Mouse (Mus musculus) hindbrain, embryonic 14.5 days (tissue): ENCODE data around the gene Fam169a. TPM values are rescaled to one million over a fixed set of nuclear protein-coding genes. Genes with fewer than 3 reads are reported as not detected.
A peak's percentile ranks its signal among the peaks of the same experiment; 100 is the strongest.

Experiments used
- ATAC-seq: fragments of 200-750 bp; cut with Nextera tagmentation; 2 replicates; pipeline ENCODE4 v1.8.0; 2017; ENCODE audit warnings: moderate number of reproducible peaks, mild to moderate bottlenecking, moderate TSS enrichment, moderate library complexity; ENCODE audit not compliant: low FRiP score
- DNase-seq: peaks from one replicate; pipeline ENCODE4 v3.0.0-alpha.2; 2015; ENCODE audit warnings: low spot score
- H3K27ac ChIP-seq: fragments of 300-500 bp; sonication (generic); 2 replicates; pipeline ENCODE4 v1.5.1; 2014; ENCODE audit warnings: mild to moderate bottlenecking, moderate library complexity
- H3K27me3 ChIP-seq: fragments of 300-500 bp; sonication (generic); 2 replicates; pipeline ENCODE4 v1.6.1; 2014; ENCODE audit warnings: mild to moderate bottlenecking, low read length, mixed read lengths; ENCODE audit not compliant: control insufficient read depth, insufficient read depth
- H3K36me3 ChIP-seq: fragments of 300-500 bp; sonication (generic); replicated peaks from 2 replicates; pipeline ENCODE4 v1.6.1; 2014; ENCODE audit not compliant: control insufficient read depth, insufficient read depth
- H3K4me1 ChIP-seq: fragments of 300-500 bp; sonication (generic); replicated peaks from 2 replicates; pipeline ENCODE4 v1.6.1; 2014; ENCODE audit warnings: antibody characterized with exemption, low read length, mixed read lengths; ENCODE audit not compliant: control insufficient read depth, insufficient read depth
- H3K4me2 ChIP-seq: fragments of 300-500 bp; sonication (generic); replicated peaks from 2 replicates; pipeline ENCODE4 v1.6.1; 2014; ENCODE audit warnings: mild to moderate bottlenecking, moderate library complexity
- H3K4me3 ChIP-seq: fragments of 300-500 bp; sonication (generic); replicated peaks from 2 replicates; pipeline ENCODE4 v1.5.1; 2014; ENCODE audit warnings: mild to moderate bottlenecking, low read length
- H3K9ac ChIP-seq: fragments of 300-500 bp; sonication (generic); 2 replicates; pipeline ENCODE4 v1.6.1; 2014
- H3K9me3 ChIP-seq: fragments of 300-500 bp; sonication (generic); 2 replicates; pipeline ENCODE4 v1.6.1; 2016; ENCODE audit warnings: low read length; ENCODE audit not compliant: control insufficient read depth
- WGBS: fragments of 180-500 bp; shearing (Covaris S2); extraction: QIAGEN DNeasy Blood & Tissue Kit; methylation state at CpG from one replicate; pipeline ENCODE4 v1.1.7; 2014; 5-methylcytosine and 5-hydroxymethylcytosine counted together
- polyA plus RNA-seq: library from polyadenylated mRNA; unstranded; fragments of >200 nt; fragmentation: Nextera tagmentation; extraction: Ambion mirVana; gene quantifications from 2 replicates; pipeline ENCODE4 v1.2.1, GENCODE M21; 2014

The Fam169a gene
- polyA plus RNA-seq, result 38.3 and 46.3 TPM in 2 replicates

DNA sequence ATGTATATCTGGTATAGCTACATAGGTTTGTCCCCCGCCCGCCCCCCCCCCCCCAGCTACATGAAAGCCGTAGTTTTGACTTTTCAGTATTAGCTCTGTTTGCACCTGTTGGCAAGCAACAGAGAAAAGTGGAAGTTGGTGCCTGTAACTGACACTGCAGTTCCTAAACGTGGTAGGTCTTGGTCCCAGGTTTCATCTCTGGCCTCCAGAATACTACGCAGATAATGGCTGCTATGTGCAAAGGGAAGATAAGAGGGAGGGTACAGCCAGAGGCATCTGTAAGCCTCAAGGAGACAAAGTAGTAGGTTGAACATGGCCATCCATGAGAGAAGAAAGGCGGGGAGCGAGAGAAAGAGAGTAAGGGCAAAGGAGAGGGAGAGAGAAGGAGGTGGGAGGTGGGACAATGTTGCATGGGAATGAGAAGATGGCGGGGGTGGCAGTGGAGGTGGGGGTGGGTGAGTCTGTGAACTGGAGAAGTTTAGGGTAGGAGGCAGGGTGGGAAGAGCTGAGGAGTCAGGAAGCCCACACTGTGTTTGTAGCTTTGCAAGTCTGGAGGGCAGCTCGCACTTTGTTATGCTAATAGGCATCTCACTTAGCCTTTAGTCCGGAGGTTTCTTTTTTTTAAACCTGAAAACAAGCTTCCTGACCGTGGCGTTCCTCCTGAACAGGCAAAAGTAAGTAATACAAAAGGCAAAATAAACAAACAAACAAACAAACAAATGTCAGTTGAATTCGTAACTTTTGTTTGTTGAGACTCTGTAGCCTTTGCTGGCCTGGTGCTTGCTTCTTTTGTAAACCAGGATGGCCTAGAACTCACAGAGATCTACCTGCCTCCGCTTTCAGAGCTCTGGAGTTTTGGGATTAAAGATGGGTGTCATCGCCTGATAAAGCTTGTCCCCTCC, at the start of gene Fam169a:
Gene Fam169a (plus strand): TSS at position 638 of the 902 bp plus-strand sequence.
- H3K4me2 ChIP-seq, result no peak within 1 kb of the TSS
- ATAC-seq (no peak), DNase-seq (no peak)
- H3K36me3 ChIP-seq, result no peaks in the 10 kb centered on the region
- H3K4me1 ChIP-seq, result no peaks in the 10 kb centered on the region
- no peak within 1 kb of the TSS for H3K9ac ChIP-seq
- H3K4me3 ChIP-seq, result no peak within 1 kb of the TSS
- WGBS, result 33% methylated on average over 15 of the region's 15 CpGs
- no peak within 1 kb of the TSS for H3K27ac ChIP-seq
- peaks cover 9% of the 10 kb centered on the region; the same call in 1 of the 2 replicates for H3K27me3 ChIP-seq
- no peaks in the 10 kb centered on the region for H3K9me3 ChIP-seq

DNA sequence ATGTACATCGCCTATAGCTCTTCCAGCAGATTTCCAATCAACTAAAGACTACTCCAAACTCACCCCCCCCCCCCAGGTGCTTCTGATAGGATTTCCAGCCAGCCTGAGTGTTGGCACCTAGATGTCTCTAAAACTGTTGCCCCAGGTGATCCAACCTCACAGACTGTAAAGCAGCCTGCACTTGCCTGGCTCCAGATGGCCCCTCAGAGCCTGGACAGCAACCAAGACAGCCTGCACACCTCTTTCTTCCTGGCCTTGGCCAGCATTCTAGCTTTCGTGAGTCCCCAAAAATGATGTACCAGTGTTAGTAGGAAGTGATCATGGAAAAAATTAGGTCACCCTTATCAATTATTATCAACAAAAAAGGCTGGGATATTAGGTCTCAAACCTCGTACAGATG, 49.4 kb upstream of the Fam169a start:
- ATAC-seq, result no peak
- H3K4me3 ChIP-seq, result no peak overlapping the region
- H3K4me2 ChIP-seq, result no peak overlapping the region
- DNase-seq, result no peak
- no peak overlapping the region for H3K27ac ChIP-seq
- no peaks in the 10 kb centered on the region for H3K4me1 ChIP-seq
- H3K9me3 ChIP-seq, result no peaks in the 10 kb centered on the region
- H3K9ac ChIP-seq, result no peak overlapping the region
- no peaks in the 10 kb centered on the region for H3K27me3 ChIP-seq
- WGBS, result 92% methylated on average over 3 of the region's 3 CpGs
- H3K36me3 ChIP-seq, result no peaks in the 10 kb centered on the region

- Histone ChIP-seq H3K27ac (no peak overlapping the region), H3K9me3 (no peaks in the 10 kb centered on the region), H3K27me3 (no peaks in the 10 kb centered on the region), H3K36me3 (no peaks in the 10 kb centered on the region), H3K4me3 (no peak overlapping the region), H3K4me1 (no peaks in the 10 kb centered on the region), H3K9ac (no peak overlapping the region), H3K4me2 (no peak overlapping the region)
- no peak for ATAC-seq
- WGBS, result 52% methylated on average over 5 of the region's 5 CpGs
- DNase-seq, result no peak
Observed at GRCm38 (mm10) chr13:97020122-97020521, 47.0 kb upstream of the Fam169a start.

- no peak overlapping the region for H3K9ac ChIP-seq
- H3K27ac ChIP-seq, result no peak overlapping the region
- H3K9me3 ChIP-seq, result no peaks in the 10 kb centered on the region
- H3K36me3 ChIP-seq, result no peaks in the 10 kb centered on the region
- no peak overlapping the region for H3K4me3 ChIP-seq
- 71% methylated on average over 4 of the region's 4 CpGs for WGBS
- H3K4me2 ChIP-seq, result no peak overlapping the region
- no peaks in the 10 kb centered on the region for H3K4me1 ChIP-seq
- no peak for DNase-seq
- no peak for ATAC-seq
- H3K27me3 ChIP-seq, result no peaks in the 10 kb centered on the region
Observed at GRCm38 (mm10) chr13:97021906-97022305, 45.2 kb upstream of the Fam169a start.

- no peak overlapping the region for H3K4me3 ChIP-seq
- H3K4me1 ChIP-seq, result no peaks in the 10 kb centered on the region
- no peak overlapping the region for H3K9ac ChIP-seq
- H3K36me3 ChIP-seq, result no peaks in the 10 kb centered on the region
- H3K27ac ChIP-seq, result no peak overlapping the region
- 91% methylated on average over 13 of the region's 13 CpGs for WGBS
- H3K9me3 ChIP-seq, result no peaks in the 10 kb centered on the region
- no peaks in the 10 kb centered on the region for H3K27me3 ChIP-seq
- ATAC-seq, result no peak
- DNase-seq, result no peak
- H3K4me2 ChIP-seq, result no peak overlapping the region
Observed at GRCm38 (mm10) chr13:97030075-97030474, 37.0 kb upstream of the Fam169a start.

DNA sequence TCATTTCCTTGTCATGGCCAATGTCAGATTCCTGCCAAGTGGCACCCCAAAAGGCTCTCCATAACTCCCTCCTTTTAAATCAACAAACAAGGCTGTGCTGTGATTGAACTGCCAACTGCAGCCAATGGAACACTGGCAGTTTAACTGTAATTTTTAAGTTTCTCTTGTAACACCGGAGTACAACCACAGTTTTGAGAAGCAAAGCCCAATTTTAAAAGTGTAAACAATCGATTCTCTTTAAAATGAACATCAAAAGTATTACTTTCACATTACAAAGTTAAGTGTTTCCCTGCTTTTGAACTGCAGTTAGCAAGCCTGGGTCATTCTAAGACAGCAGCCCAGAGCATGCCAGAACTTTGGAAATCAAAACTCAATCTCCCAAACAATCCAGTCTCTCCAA, 32.8 kb upstream of the Fam169a start, which contains the start of gene 1700029F12Rik:
Gene 1700029F12Rik (minus strand): TSS at position 101 of the 400 bp plus-strand sequence.
- ATAC-seq, result no peak
- H3K4me1 ChIP-seq, result no peaks in the 10 kb centered on the region
- H3K9ac ChIP-seq, result no peak within 1 kb of the TSS
- no peaks in the 10 kb centered on the region for H3K9me3 ChIP-seq
- no peak within 1 kb of the TSS for H3K4me3 ChIP-seq
- H3K4me2 ChIP-seq, result no peak within 1 kb of the TSS
- H3K27me3 ChIP-seq, result no peaks in the 10 kb centered on the region
- DNase-seq, result no peak
- H3K27ac ChIP-seq, result no peak within 1 kb of the TSS
- H3K36me3 ChIP-seq, result no peaks in the 10 kb centered on the region
- WGBS, result 88% methylated on average over 2 of the region's 2 CpGs

- Histone ChIP-seq H3K4me3 (no peak overlapping the region), H3K27me3 (no peaks in the 10 kb centered on the region), H3K4me1 (no peaks in the 10 kb centered on the region), H3K27ac (no peak overlapping the region), H3K36me3 (no peaks in the 10 kb centered on the region), H3K4me2 (no peak overlapping the region), H3K9ac (no peak overlapping the region), H3K9me3 (no peaks in the 10 kb centered on the region)
- 72% methylated on average over 6 of the region's 6 CpGs for WGBS
- no peak for ATAC-seq
- no peak for DNase-seq
Observed at GRCm38 (mm10) chr13:97051158-97051557, 15.9 kb upstream of the Fam169a start.

DNA sequence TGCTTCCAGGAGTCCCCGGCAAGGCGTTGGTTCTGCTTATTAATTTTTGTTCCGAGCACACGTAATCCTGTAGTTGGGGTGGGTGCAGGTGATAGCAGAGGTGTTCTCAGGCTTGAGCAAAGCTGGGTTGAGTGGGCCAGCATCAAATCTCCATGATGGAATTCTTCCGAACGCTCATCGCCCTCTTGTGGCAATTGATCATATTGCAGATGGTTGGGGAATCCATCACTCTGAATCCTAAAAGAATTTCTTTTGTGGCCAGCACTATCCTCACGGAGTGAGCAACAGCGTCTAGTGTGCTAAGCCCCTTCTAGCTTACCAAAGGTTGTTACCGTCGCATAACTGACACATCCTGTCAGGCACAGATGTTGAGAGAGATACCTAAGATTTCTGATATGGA, 14.4 kb upstream of the Fam169a start:
- WGBS, result 18% methylated on average over 11 of the region's 11 CpGs

GRCm38 (mm10) chr13:97053844-97054243, 13.2 kb upstream of the Fam169a start:
- Histone ChIP-seq H3K9ac (no peak overlapping the region), H3K4me2 (no peak overlapping the region), H3K4me1 (no peaks in the 10 kb centered on the region), H3K27ac (no peak overlapping the region), H3K36me3 (no peaks in the 10 kb centered on the region), H3K4me3 (no peak overlapping the region), H3K27me3 (no peaks in the 10 kb centered on the region), H3K9me3 (no peaks in the 10 kb centered on the region)
- no peak for ATAC-seq
- 64% methylated on average over 8 of the region's 8 CpGs for WGBS
- no peak for DNase-seq

More for the DNA sequence above, 14.4 kb upstream of the Fam169a start:
- Histone ChIP-seq H3K27ac (no peak overlapping the region), H3K4me3 (no peak overlapping the region), H3K9ac (no peak overlapping the region), H3K36me3 (no peaks in the 10 kb centered on the region), H3K9me3 (no peaks in the 10 kb centered on the region), H3K27me3 (no peaks in the 10 kb centered on the region), H3K4me1 (no peaks in the 10 kb centered on the region), H3K4me2 (no peak overlapping the region)
- DNase-seq (peak; percentile 96), ATAC-seq (peak; percentile 51; the same call in 1 of the 2 replicates)
